Mouse (Mus musculus) liver, embryonic 14.5 days (tissue): ENCODE measurements around the gene 4933430I17Rik.

Experiments
- CTCF ChIP-seq: IDR thresholded peaks from 2 replicates; pipeline ENCODE4 v1.5.1; 2016; ENCODE audit warnings: antibody characterized with exemption, low read depth, control low read depth
- EP300 ChIP-seq: IDR thresholded peaks from 2 replicates; pipeline ENCODE4 v1.6.1; 2016; ENCODE audit warnings: antibody characterized with exemption, low read depth

GRCm38 (mm10) chr4:62479937-62480708 lies 45.0 kb upstream of the 4933430I17Rik start, which contains the start of gene Bspry:
- TF ChIP-seq CTCF (no peak), EP300 (no peak)
